Mouse (Mus musculus) midbrain, embryonic 13.5 days (tissue): ENCODE results near the gene Wdr74. TPM values are rescaled to one million over a fixed set of nuclear protein-coding genes. Genes with fewer than 3 reads are reported as not detected.
A peak's percentile ranks its signal among the peaks of the same experiment; 100 is the strongest.
"Not testable (repeated sequence)": the region's sequence is repeated elsewhere in the genome, so short reads cannot be mapped to it uniquely, and the experiment has no call there.

Source experiments
- ATAC-seq: fragments of 200-750 bp; cut with Nextera tagmentation; 2 replicates; pipeline ENCODE4 v1.8.0; 2017; ENCODE audit warnings: mild to moderate bottlenecking, moderate TSS enrichment, moderate library complexity
- H3K27ac ChIP-seq: fragments of 300-500 bp; sonication (generic); 2 replicates; pipeline ENCODE4 v1.5.1; 2015; ENCODE audit warnings: inconsistent platforms, mild to moderate bottlenecking, moderate library complexity
- H3K27me3 ChIP-seq: fragments of 300-500 bp; sonication (generic); 2 replicates; pipeline ENCODE4 v1.6.1; 2015; ENCODE audit warnings: mild to moderate bottlenecking, inconsistent platforms
- H3K36me3 ChIP-seq: fragments of 300-500 bp; sonication (generic); 2 replicates; pipeline ENCODE4 v1.6.1; 2015; ENCODE audit warnings: mild to moderate bottlenecking, inconsistent platforms
- H3K4me1 ChIP-seq: fragments of 300-500 bp; sonication (generic); replicated peaks from 2 replicates; pipeline ENCODE4 v1.6.1; 2015; ENCODE audit warnings: inconsistent platforms
- H3K4me2 ChIP-seq: fragments of 300-500 bp; sonication (generic); replicated peaks from 2 replicates; pipeline ENCODE4 v1.6.1; 2015; ENCODE audit warnings: moderate library complexity, mild to moderate bottlenecking, inconsistent platforms
- H3K4me3 ChIP-seq: fragments of 300-500 bp; sonication (generic); replicated peaks from 2 replicates; pipeline ENCODE4 v1.5.1; 2015; ENCODE audit warnings: mild to moderate bottlenecking, inconsistent platforms
- H3K9ac ChIP-seq: fragments of 300-500 bp; sonication (generic); replicated peaks from 2 replicates; pipeline ENCODE4 v1.6.1; 2015; ENCODE audit warnings: mild to moderate bottlenecking, inconsistent platforms
- H3K9me3 ChIP-seq: fragments of 300-500 bp; sonication (generic); 2 replicates; pipeline ENCODE4 v1.6.1; 2016; ENCODE audit warnings: mild to moderate bottlenecking, inconsistent platforms
- WGBS: fragments of 180-500 bp; shearing (Covaris S2); methylation state at CpG from one replicate; pipeline ENCODE4 v1.1.7; 2015; 5-methylcytosine and 5-hydroxymethylcytosine counted together
- polyA plus RNA-seq: library from polyadenylated mRNA; unstranded; fragments of >200 nt; fragmentation: Nextera tagmentation; extraction: Ambion mirVana; gene quantifications from 2 replicates; pipeline ENCODE4 v1.2.1, GENCODE M21; 2015

Wdr74 gene
- polyA plus RNA-seq, 1 experiment from 2014 or later: 93.4 TPM

DNA sequence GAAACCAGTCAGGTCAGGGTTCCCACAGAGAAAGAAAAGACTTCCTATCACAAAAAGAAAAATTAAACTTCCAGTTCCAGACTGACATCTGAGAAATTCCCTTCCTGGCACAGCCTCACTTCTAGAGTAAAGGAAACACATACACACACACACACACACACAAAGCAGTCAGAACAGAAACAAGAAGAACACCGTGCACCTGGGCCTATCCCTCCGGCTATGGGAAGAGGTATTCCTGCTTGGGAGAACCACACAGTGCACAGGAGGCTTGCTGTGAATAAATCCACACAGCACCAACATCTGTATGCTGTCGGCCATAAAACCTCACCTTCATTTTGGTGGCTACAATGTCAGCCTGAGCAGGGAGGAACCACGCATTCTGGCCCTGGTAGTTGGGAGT lies 24.1 kb upstream of the Wdr74 start:
- H3K9ac ChIP-seq: peak overlapping the region; percentile 81

DNA sequence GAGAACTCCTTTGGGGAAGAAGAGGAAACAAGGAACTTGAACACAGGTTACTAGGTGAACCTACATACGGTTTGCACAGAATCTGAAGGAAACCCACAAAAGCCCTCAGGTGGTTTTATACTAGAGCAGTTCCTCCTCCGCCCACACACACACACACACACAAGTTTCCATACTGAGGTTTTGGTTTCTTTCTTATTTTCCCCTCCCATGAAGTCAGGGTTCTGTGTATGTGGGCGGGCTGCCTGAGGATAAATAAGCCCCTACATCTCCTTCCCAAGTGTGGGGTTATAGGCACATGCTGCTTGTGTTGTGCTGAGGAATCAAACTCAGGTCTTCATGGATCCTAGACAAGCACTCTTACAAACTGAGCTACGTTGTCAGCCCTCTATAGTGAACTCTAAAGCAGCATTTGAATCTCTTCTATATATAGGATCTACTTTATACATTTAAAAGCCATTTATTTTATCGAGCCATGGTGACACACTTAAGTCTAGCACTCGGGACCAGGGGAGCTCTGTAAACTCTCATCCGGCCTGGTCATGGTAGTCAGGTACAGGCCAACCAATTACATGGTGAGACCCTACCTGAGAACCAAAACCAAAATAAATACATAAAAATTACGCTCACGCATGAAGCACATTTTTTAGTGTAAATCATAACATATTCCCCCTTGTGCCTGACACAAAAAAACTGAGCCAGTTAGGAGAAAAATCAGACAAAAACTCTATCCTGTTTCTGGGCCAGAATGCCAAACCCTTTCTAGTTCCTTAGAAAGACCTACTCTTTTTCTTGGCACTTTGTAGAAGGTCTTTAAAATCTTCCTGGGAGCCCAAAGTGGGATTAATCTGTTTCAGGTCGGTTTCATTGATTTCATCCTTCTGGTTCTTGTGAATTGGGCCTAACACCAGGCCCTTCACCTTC lies 23.4 kb upstream of the Wdr74 start:
- Histone ChIP-seq H3K27ac (peak overlapping the region; percentile 92), H3K36me3 (peaks cover 43% of the 10 kb centered on the region), H3K4me2 (peak overlapping the region; percentile 63), H3K9me3 (no peaks in the 10 kb centered on the region), H3K9ac (peak overlapping the region; percentile 81), H3K4me3 (peak overlapping the region; percentile 67), H3K4me1 (peaks cover 33% of the 10 kb centered on the region), H3K27me3 (no peaks in the 10 kb centered on the region)
- WGBS: 74% methylated on average over 10 of the region's 10 CpGs
- ATAC-seq: no peak

More for the DNA sequence above, 24.1 kb upstream of the Wdr74 start:
- peaks cover 49% of the 10 kb centered on the region for H3K36me3 ChIP-seq
- no peak for ATAC-seq
- WGBS: 85% methylated on average over 4 of the region's 4 CpGs
- peak overlapping the region; percentile 67 for H3K4me3 ChIP-seq
- H3K4me1 ChIP-seq: peaks cover 33% of the 10 kb centered on the region
- H3K9me3 ChIP-seq: no peaks in the 10 kb centered on the region
- no peaks in the 10 kb centered on the region for H3K27me3 ChIP-seq
- H3K4me2 ChIP-seq: peak overlapping the region; percentile 63
- H3K27ac ChIP-seq: peak overlapping the region; percentile 10; the same call in 1 of the 2 replicates

DNA sequence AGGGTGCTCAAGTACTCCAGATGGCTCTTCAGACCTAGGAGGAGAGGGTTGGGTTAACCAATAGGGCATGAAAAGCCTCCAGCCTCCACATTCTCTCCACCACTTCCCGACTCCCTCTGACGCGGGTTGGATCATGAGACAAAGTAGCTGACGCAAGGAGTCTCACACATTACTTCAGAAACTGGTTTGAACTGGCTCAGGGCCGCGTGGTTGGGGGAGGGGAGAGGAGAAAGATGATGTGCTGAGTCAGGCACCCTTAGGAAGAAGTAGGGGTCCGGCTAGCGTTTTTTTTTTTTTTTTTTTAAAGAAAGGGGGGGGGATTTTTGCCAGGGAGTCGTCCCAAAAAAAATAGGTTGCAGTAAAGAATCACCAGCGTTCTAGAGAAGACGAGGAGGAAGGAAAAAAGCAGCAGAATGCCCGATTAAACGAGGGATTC lies 22.7 kb upstream of the Wdr74 start:
- H3K4me3 ChIP-seq: peak overlapping the region; percentile 67
- peak overlapping the region; percentile 81 for H3K9ac ChIP-seq
- peaks cover 37% of the 10 kb centered on the region for H3K36me3 ChIP-seq
- H3K27me3 ChIP-seq: no peaks in the 10 kb centered on the region
- under 1% methylated on average over 13 of the region's 13 CpGs for WGBS
- H3K9me3 ChIP-seq: no peaks in the 10 kb centered on the region
- peaks cover 33% of the 10 kb centered on the region for H3K4me1 ChIP-seq
- peak overlapping the region; percentile 92 for H3K27ac ChIP-seq
- peak; percentile 77 for ATAC-seq
- H3K4me2 ChIP-seq: peak overlapping the region; percentile 63

DNA sequence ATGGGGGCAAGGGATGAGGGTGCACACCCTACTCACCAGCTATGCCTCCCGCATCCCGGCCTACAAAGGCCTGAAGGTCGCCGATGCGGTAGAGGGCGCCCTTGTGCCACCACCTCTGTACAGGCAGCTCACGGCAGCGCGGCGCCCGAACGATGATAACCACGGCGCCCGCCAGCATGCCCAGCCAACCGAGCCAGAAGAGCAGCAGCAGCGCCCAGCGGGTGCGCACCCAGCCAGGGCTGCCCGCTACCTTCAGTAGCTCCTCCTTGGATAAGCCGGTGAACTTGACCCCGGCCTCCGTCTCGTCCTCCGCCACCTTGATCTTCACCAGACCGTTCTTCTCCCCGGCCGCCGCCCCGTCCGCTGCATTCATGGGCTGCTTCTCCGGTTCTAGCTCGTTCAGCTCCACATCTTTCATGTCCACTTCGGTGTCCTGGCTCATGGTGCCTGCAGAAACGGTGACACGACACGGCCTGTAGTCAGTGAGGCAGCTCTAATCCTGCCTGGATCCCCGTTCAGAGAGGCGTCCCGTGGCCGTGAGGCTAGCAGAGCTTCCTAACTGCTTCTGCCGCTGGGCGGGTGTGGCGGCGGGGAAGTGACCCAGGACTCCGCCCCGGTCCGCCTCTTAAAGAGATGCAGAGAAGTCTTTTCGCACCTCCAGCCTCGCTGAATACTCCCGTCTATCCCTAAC lies 22.2 kb upstream of the Wdr74 start:
- Histone ChIP-seq H3K4me2 (peak overlapping the region; percentile 63), H3K9me3 (no peaks in the 10 kb centered on the region), H3K27ac (peak overlapping the region; percentile 92), H3K27me3 (no peaks in the 10 kb centered on the region), H3K9ac (peak overlapping the region; percentile 81), H3K36me3 (peaks cover 31% of the 10 kb centered on the region), H3K4me1 (peaks cover 33% of the 10 kb centered on the region), H3K4me3 (peak overlapping the region; percentile 67)
- under 1% methylated on average over 51 of the region's 51 CpGs for WGBS
- peak; percentile 97 for ATAC-seq

DNA sequence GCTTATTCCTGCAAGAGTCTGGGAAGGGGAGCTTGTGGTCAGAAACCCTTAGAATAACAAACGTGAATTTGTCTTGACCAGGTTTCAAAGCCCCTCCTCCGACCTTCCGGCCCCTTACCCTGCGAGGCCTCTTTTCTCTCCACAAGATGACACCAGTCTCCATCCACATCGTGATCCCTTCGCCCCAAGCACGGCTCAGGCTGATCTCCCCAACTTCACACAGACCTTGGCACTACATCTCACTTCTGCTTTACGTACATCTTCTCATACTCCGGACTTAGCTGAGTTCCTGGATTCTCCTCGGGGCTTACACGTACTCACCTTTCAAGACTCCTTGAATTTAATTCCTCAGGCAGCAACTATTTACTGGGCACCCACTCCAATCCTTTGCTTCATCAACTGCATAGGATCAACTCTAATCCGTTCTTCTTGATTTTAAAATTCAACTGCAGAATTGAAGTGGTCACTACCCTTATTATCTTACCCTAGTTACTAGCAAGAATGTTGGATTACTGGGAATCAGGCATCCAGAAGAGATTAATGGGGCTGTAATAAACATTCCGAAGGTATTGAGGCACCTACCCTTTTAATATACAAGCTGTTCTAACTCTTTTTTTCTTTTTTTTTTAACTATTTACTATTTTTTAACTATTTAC lies 21.5 kb upstream of the Wdr74 start:
- H3K27me3 ChIP-seq: no peaks in the 10 kb centered on the region
- 6% methylated on average over 13 of the region's 13 CpGs for WGBS
- peaks cover 33% of the 10 kb centered on the region for H3K4me1 ChIP-seq

DNA sequence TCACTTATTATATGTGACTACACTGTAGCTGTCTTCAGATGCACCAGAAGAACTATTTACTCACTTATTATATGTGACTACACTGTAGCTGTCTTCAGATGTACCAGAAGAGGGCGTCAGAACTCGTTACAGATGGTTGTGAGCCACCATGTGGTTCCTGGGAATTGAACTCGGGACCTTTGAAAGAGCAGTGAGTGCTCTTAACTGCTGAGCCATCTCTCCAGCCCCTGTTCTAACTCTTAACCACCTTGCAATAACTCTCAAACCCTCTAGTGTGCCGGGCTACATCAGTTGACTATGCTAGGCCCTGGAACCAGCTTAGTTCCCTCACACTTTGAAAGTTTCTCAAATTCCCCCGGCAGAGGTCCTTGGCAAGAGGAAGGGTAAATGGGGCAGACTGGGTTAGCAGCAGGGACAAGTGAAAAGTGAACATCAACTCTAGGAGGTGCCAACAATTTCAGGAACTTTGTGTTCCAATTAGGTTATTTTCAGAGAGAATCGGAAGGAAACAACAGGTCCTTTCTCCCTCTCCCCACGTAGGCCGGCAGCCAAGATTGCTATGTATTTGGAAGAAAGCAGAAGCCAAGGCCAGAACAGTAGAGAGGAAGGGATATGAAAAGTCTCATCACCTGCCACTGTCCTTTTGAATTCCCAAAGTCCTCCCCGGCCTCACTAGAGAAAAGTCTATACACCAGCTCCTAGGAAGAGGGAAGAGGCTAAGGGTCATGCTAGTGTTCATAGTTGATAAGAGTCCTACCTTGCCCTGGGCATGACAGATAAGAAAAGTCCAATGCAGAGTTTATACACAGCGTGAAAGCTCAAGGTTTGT lies 20.8 kb upstream of the Wdr74 start:
- H3K27me3 ChIP-seq: no peaks in the 10 kb centered on the region
- no peak overlapping the region for H3K27ac ChIP-seq
- H3K9ac ChIP-seq: no peak overlapping the region
- no peak for ATAC-seq
- peaks cover 17% of the 10 kb centered on the region for H3K36me3 ChIP-seq
- no peak overlapping the region for H3K4me2 ChIP-seq
- H3K4me1 ChIP-seq: peaks cover 33% of the 10 kb centered on the region
- no peaks in the 10 kb centered on the region for H3K9me3 ChIP-seq
- 72% methylated on average over 10 of the region's 10 CpGs for WGBS
- no peak overlapping the region for H3K4me3 ChIP-seq

More for the DNA sequence above, 21.5 kb upstream of the Wdr74 start:
- peaks cover 25% of the 10 kb centered on the region for H3K36me3 ChIP-seq
- ATAC-seq: peak; percentile 37
- peak overlapping the region; percentile 63 for H3K4me2 ChIP-seq
- H3K27ac ChIP-seq: peak overlapping the region; percentile 92
- peak overlapping the region; percentile 81 for H3K9ac ChIP-seq
- H3K4me3 ChIP-seq: peak overlapping the region; percentile 67
- no peaks in the 10 kb centered on the region for H3K9me3 ChIP-seq

DNA sequence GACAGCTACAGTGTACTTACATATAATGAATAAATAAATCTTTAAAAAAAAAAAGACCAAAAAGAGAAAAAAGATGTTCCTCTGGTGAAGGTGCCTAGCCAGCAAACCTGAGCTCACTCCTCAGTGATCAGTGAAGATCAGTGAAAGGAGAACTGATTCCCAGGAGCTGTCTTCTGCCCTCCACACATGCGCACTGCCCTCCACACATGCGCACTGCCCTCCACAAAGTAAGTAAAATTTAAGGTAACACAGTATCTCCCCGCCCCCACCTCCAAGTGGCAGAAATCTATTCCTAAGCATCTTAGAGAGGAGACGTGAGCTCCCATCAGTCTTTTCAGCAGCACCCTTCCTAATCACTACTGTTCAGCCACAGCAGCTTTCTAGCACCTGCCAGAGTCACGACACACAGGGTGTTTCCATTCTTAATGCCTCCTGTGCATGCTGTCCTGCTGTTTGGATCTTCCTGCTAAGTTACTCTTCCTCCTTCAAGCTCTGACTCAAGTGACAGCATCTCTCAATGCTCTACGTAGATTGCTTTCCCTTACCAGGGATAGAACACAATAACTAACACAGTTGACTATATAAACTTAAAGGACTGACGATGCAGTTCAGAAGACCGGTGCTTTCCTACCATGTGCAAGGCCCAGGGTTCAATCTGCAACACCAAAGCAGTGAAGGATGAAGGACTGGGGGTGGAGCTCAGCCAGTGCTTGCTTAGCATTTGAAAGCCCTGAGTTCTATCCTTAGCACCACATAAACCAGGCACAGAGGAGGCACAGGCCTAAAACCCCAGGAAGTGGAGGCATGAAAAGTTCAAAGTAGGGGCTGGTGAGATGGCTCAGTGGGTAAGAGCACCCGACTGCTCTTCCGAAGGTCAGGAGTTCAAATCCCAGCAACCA lies 19.5 kb upstream of the Wdr74 start:
- no peak for ATAC-seq
- WGBS: 65% methylated on average over 10 of the region's 10 CpGs
- Histone ChIP-seq H3K4me3 (no peak overlapping the region), H3K27ac (no peak overlapping the region), H3K4me1 (peaks cover 24% of the 10 kb centered on the region), H3K36me3 (peaks cover 5% of the 10 kb centered on the region), H3K27me3 (no peaks in the 10 kb centered on the region), H3K9ac (no peak overlapping the region), H3K9me3 (no peaks in the 10 kb centered on the region), H3K4me2 (no peak overlapping the region)

DNA sequence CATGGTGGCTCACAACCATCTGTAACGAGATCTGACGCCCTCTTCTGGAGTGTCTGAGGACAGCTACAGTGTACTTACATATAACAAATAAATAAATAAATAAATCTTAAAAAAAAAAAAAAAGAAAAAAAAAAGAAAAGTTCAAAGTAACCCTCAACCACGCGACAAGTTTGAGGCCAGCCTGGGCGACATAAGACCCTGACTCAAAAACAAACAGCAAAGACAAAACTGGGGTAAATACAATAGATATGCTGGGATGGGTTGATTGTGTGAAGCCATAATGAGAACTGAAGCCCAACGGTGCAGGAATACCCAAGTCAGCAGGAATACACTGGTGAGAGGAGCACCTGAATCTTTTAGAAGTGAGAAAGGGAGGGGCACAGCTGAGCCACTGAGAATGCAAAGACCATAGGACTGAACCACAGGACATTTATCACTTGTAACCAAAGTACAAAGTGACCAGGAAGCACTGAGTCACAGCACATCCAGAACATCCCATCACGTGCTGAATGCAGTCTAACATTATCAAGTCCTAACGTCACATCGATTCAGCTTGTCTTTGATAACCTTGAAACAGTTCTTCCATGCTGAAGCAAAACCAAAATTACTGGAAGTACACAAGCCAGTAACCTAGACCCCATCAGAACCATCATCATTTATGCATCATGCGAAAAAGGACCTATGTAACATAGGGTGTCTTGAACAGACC lies 18.7 kb upstream of the Wdr74 start:
- Histone ChIP-seq H3K4me2 (no peak overlapping the region), H3K27ac (no peak overlapping the region), H3K27me3 (no peaks in the 10 kb centered on the region), H3K4me1 (peaks cover 24% of the 10 kb centered on the region), H3K9me3 (no peaks in the 10 kb centered on the region), H3K4me3 (no peak overlapping the region), H3K9ac (no peak overlapping the region), H3K36me3 (no peaks in the 10 kb centered on the region)
- WGBS: 69% methylated on average over 8 of the region's 10 CpGs
- no peak for ATAC-seq

DNA sequence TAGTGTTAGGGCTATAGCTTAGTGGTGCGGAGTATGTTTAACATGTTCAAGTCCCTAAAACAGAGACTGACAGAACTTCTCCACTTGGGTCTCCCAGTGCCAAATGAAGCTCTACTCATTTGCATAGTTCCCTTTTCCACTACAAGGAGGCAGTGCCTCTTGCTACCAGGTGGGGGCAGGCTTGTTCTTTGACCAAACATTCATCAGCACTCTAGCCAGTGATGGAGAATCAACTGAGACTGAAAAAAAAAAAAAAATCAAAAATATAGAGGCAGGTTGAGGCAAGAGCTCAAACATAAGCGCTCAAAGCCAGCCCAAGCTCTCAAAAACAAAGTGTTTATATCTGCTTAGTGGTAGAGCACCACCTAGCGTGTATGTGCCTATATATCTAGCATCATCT lies 17.3 kb upstream of the Wdr74 start:
- H3K9me3 ChIP-seq: no peaks in the 10 kb centered on the region
- no peaks in the 10 kb centered on the region for H3K27me3 ChIP-seq
- no peak overlapping the region for H3K4me3 ChIP-seq
- WGBS: 72% methylated on average over 3 of the region's 3 CpGs
- no peak for ATAC-seq
- H3K4me2 ChIP-seq: no peak overlapping the region
- peaks cover 22% of the 10 kb centered on the region for H3K4me1 ChIP-seq
- no peak overlapping the region for H3K9ac ChIP-seq
- no peaks in the 10 kb centered on the region for H3K36me3 ChIP-seq
- H3K27ac ChIP-seq: no peak overlapping the region

DNA sequence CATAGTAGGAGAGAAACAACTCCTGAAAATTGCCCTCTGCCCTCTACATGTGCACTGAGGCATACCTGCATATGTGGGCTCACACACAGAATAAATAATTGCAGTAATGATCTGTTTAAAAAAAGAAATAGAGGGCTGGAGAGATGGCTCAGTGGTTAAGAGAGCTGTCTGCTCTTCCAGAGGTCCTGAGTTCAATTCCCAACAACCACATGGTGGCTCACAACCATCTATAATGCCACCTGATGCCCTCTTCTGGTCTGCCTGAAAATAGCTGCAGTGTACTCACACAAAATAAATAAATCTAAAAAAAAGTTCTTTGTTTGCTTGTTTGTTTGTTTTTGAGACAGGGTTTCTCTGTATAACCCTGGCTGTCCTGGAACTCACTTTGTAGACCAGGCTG lies 16.6 kb upstream of the Wdr74 start:
- ATAC-seq, H3K27ac ChIP-seq, H3K9ac ChIP-seq, H3K36me3 ChIP-seq, H3K4me3 ChIP-seq, H3K4me2 ChIP-seq, H3K9me3 ChIP-seq, H3K27me3 ChIP-seq: not testable (repeated sequence)
- peaks cover 22% of the 10 kb centered on the region for H3K4me1 ChIP-seq
